Mouse (Mus musculus): ENCODE results near the gene Capza3. TPM values are rescaled to one million over a fixed set of nuclear protein-coding genes. Genes with fewer than 3 reads are reported as not detected.

The Capza3 gene
- total RNA-seq (2014; rRNA removed; ENCODE audit: low replicate concordance) (not detected in 2 replicates), polyA plus RNA-seq (2015; fragmentation: Nextera tagmentation; extraction: Ambion mirVana) (not detected in 2 replicates)

- DNase-seq (ENCODE audit: low spot score) = no peak
- Histone ChIP-seq H3K4me1 (ENCODE audit: control insufficient read depth, insufficient read depth) (no peaks in the 10 kb centered on the region), H3K27me3 (ENCODE audit: control insufficient read depth, insufficient read depth, low read length) (no peaks in the 10 kb centered on the region), H3K4me3 (ENCODE audit: low read depth, low read length) (no peak within 1 kb of the TSS), H3K36me3 (replicated peaks; ENCODE audit: control insufficient read depth, insufficient read depth, low read length) (no peaks in the 10 kb centered on the region), H3K9me3 (replicated peaks; ENCODE audit: control insufficient read depth, low read length) (no peaks in the 10 kb centered on the region), H3K4me2 (ENCODE audit: low read depth, low read length) (no peak within 1 kb of the TSS), H3K27ac (ENCODE audit: low read depth) (no peak within 1 kb of the TSS), H3K9ac (replicated peaks; ENCODE audit: low read depth, low read length) (no peak within 1 kb of the TSS)
- TF ChIP-seq EP300 (IDR thresholded peaks at IDR 0.05; ENCODE audit: low read depth) = no peak
- no peak for ATAC-seq (ENCODE audit: insufficient read depth, low read depth)
- WGBS = 95% methylated on average over 7 of the region's 7 CpGs
Measured at GRCm38 (mm10) chr6:140040952-140041351, at the start of gene Capza3. TSS of gene Capza3 (plus strand) at chr6:140041252.

GRCm38 (mm10) chr6:140005181-140005580, 35.9 kb upstream of the Capza3 start:
- H3K27me3 ChIP-seq (ENCODE audit: control insufficient read depth, insufficient read depth, low read length) = no peaks in the 10 kb centered on the region
- no peak overlapping the region for H3K4me2 ChIP-seq (ENCODE audit: low read depth, low read length)
- no peak overlapping the region for H3K4me3 ChIP-seq (ENCODE audit: low read depth, low read length)
- 62% methylated on average over 3 of the region's 3 CpGs for WGBS
- no peaks in the 10 kb centered on the region for H3K4me1 ChIP-seq (ENCODE audit: control insufficient read depth, insufficient read depth)
- no peak overlapping the region for H3K9ac ChIP-seq (replicated peaks; ENCODE audit: low read depth, low read length)
- no peaks in the 10 kb centered on the region for H3K36me3 ChIP-seq (replicated peaks; ENCODE audit: control insufficient read depth, insufficient read depth, low read length)
- no peak for DNase-seq (ENCODE audit: low spot score)
- H3K27ac ChIP-seq (ENCODE audit: low read depth) = no peak overlapping the region
- peaks cover 6% of the 10 kb centered on the region; the same call in 1 of the 2 replicates for H3K9me3 ChIP-seq (replicated peaks; ENCODE audit: control insufficient read depth, low read length)
- TF ChIP-seq CTCF (IDR thresholded peaks at IDR 0.05; ENCODE audit: low read depth) = no peak
- TF ChIP-seq EP300 (IDR thresholded peaks at IDR 0.05; ENCODE audit: low read depth) = no peak
- no peak for ATAC-seq (ENCODE audit: insufficient read depth, low read depth)

- no peak overlapping the region for H3K4me2 ChIP-seq (ENCODE audit: low read depth, low read length)
- 76% methylated on average over 7 of the region's 7 CpGs for WGBS
- H3K27ac ChIP-seq (ENCODE audit: low read depth) = no peak overlapping the region
- no peaks in the 10 kb centered on the region for H3K27me3 ChIP-seq (ENCODE audit: control insufficient read depth, insufficient read depth, low read length)
- H3K4me3 ChIP-seq (ENCODE audit: low read depth, low read length) = no peak overlapping the region
- H3K4me1 ChIP-seq (ENCODE audit: control insufficient read depth, insufficient read depth) = no peaks in the 10 kb centered on the region
- no peaks in the 10 kb centered on the region for H3K36me3 ChIP-seq (replicated peaks; ENCODE audit: control insufficient read depth, insufficient read depth, low read length)
- no peak for DNase-seq (ENCODE audit: low spot score)
- no peak for TF ChIP-seq CTCF (IDR thresholded peaks at IDR 0.05; ENCODE audit: low read depth)
- H3K9me3 ChIP-seq (replicated peaks; ENCODE audit: control insufficient read depth, low read length) = no peaks in the 10 kb centered on the region
- no peak overlapping the region for H3K9ac ChIP-seq (replicated peaks; ENCODE audit: low read depth, low read length)
- ATAC-seq (ENCODE audit: insufficient read depth, low read depth) = no peak
Measured at GRCm38 (mm10) chr6:140024404-140024803, 16.6 kb upstream of the Capza3 start.

- ATAC-seq (ENCODE audit: insufficient read depth, low read depth) = no peak
- Histone ChIP-seq H3K4me2 (ENCODE audit: low read depth, low read length) (no peak within 1 kb of the TSS), H3K36me3 (replicated peaks; ENCODE audit: control insufficient read depth, insufficient read depth, low read length) (no peaks in the 10 kb centered on the region), H3K27ac (ENCODE audit: low read depth) (no peak within 1 kb of the TSS), H3K4me1 (ENCODE audit: control insufficient read depth, insufficient read depth) (no peaks in the 10 kb centered on the region), H3K27me3 (ENCODE audit: control insufficient read depth, insufficient read depth, low read length) (no peaks in the 10 kb centered on the region), H3K4me3 (ENCODE audit: low read depth, low read length) (no peak within 1 kb of the TSS), H3K9me3 (replicated peaks; ENCODE audit: control insufficient read depth, low read length) (no peaks in the 10 kb centered on the region), H3K9ac (replicated peaks; ENCODE audit: low read depth, low read length) (no peak within 1 kb of the TSS)
- WGBS = 78% methylated on average over 5 of the region's 5 CpGs
- DNase-seq (ENCODE audit: low spot score) = no peak
- no peak for TF ChIP-seq EP300 (IDR thresholded peaks at IDR 0.05; ENCODE audit: low read depth)
- TF ChIP-seq CTCF (IDR thresholded peaks at IDR 0.05; ENCODE audit: low read depth) = no peak
Measured at GRCm38 (mm10) chr6:140041357-140041756, 305 bp downstream of the Capza3 start, which contains the start of gene Plcz1. TSS of gene Plcz1 (minus strand) at chr6:140041457.

GRCm38 (mm10) chr6:140051476-140051875, 10.4 kb downstream of the Capza3 start:
- Histone ChIP-seq H3K9ac (replicated peaks; ENCODE audit: low read depth, low read length) (no peak overlapping the region), H3K4me3 (ENCODE audit: low read depth, low read length) (no peak overlapping the region), H3K9me3 (replicated peaks; ENCODE audit: control insufficient read depth, low read length) (no peaks in the 10 kb centered on the region), H3K27me3 (ENCODE audit: control insufficient read depth, insufficient read depth, low read length) (no peaks in the 10 kb centered on the region), H3K4me1 (ENCODE audit: control insufficient read depth, insufficient read depth) (no peaks in the 10 kb centered on the region), H3K4me2 (ENCODE audit: low read depth, low read length) (no peak overlapping the region), H3K36me3 (replicated peaks; ENCODE audit: control insufficient read depth, insufficient read depth, low read length) (no peaks in the 10 kb centered on the region), H3K27ac (ENCODE audit: low read depth) (no peak overlapping the region)
- no peak for TF ChIP-seq EP300 (IDR thresholded peaks at IDR 0.05; ENCODE audit: low read depth)
- no peak for TF ChIP-seq CTCF (IDR thresholded peaks at IDR 0.05; ENCODE audit: low read depth)
- 74% methylated on average over 5 of the region's 5 CpGs for WGBS
- ATAC-seq (ENCODE audit: insufficient read depth, low read depth) = no peak
- no peak for DNase-seq (ENCODE audit: low spot score)

- ATAC-seq (ENCODE audit: insufficient read depth, low read depth) = no peak
Measured at GRCm38 (mm10) chr6:140054271-140054928, 13.3 kb downstream of the Capza3 start.

More at GRCm38 (mm10) chr6:140054271-140054928, 13.3 kb downstream of the Capza3 start:
- H3K9ac ChIP-seq (replicated peaks; ENCODE audit: low read depth, low read length) = no peak overlapping the region
- DNase-seq (ENCODE audit: low spot score) = no peak
- no peaks in the 10 kb centered on the region for H3K27me3 ChIP-seq (ENCODE audit: control insufficient read depth, insufficient read depth, low read length)
- H3K36me3 ChIP-seq (replicated peaks; ENCODE audit: control insufficient read depth, insufficient read depth, low read length) = no peaks in the 10 kb centered on the region
- H3K4me3 ChIP-seq (ENCODE audit: low read depth, low read length) = no peak overlapping the region
- H3K4me1 ChIP-seq (ENCODE audit: control insufficient read depth, insufficient read depth) = no peaks in the 10 kb centered on the region
- TF ChIP-seq EP300 (IDR thresholded peaks at IDR 0.05; ENCODE audit: low read depth) = no peak
- no peaks in the 10 kb centered on the region for H3K9me3 ChIP-seq (replicated peaks; ENCODE audit: control insufficient read depth, low read length)
- no peak overlapping the region for H3K27ac ChIP-seq (ENCODE audit: low read depth)
- WGBS = 67% methylated on average over 5 of the region's 5 CpGs
- H3K4me2 ChIP-seq (ENCODE audit: low read depth, low read length) = no peak overlapping the region
